Mouse (Mus musculus): Measurements from ENCODE around the gene Fgfr2. TPM values are rescaled to one million over a fixed set of nuclear protein-coding genes. Genes with fewer than 3 reads are reported as not detected.

Fgfr2 gene
- total and polyA plus RNA-seq, 2 experiments from 2014 or later: 17.1 to 47.6 TPM

DNA sequence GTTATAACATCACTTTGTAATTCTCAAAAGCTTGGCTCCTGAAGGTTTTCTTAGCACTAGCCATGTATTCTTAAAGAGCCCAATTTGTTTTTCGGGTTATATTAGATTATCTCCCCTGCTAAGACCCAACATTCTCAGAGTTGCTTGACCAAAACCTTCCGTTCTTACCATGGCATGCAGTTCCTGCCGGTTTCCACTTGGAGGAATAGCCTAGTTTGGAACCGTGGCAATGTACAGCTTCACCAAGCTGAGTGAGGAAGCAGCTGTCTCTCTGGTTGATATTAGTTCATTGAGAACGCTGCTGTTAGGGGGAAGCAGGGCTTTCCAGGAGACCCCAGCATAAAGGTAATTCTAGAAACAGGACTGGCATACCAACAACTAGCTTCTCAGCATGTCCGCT lies 1547.9 kb downstream of the Fgfr2 start:
- 83% methylated on average over 6 of the region's 6 CpGs for WGBS
- H3K9ac ChIP-seq: no peak overlapping the region
- no peak for ATAC-seq

DNA sequence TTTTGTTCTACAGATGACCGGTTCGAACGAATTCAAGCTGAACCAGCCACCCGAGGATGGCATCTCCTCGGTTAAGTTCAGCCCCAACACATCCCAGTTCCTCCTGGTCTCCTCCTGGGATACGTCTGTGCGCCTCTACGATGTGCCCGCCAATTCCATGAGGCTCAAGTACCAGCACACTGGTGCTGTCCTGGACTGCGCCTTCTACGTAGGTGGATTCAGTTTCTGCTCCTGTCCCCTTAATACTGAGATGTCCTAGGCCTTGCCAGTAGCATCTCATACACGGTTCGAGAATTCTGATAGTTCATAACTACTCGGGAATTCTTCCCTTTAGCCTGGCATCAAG lies 1562.5 kb downstream of the Fgfr2 start:
- H3K27me3 ChIP-seq (ENCODE audit: insufficient read depth, low read length): peaks cover 29% of the 10 kb centered on the region
- under 1% methylated on average over 14 of the region's 14 CpGs for WGBS
- H3K36me3 ChIP-seq (ENCODE audit: insufficient read depth): peaks cover 17% of the 10 kb centered on the region; the same call in 1 of the 2 replicates
- peak overlapping the region; percentile 84 for H3K4me3 ChIP-seq (ENCODE audit: low read depth, low read length)
- peaks cover 7% of the 10 kb centered on the region for H3K4me1 ChIP-seq (ENCODE audit: insufficient read depth)
- peak overlapping the region; percentile 64 for H3K4me2 ChIP-seq (ENCODE audit: low read depth)
- no peak for DNase-seq
- ATAC-seq: peak; percentile 34
- peak overlapping the region; percentile 94 for H3K27ac ChIP-seq (ENCODE audit: low read depth, low read length)
- peak overlapping the region; percentile 79 for H3K9ac ChIP-seq
- H3K9me3 ChIP-seq (ENCODE audit: low read length): no peaks in the 10 kb centered on the region
- no peak for TF ChIP-seq CTCF (IDR thresholded peaks at IDR 0.05; ENCODE audit: low read depth)

More for the DNA sequence above, 1547.9 kb downstream of the Fgfr2 start:
- Histone ChIP-seq H3K27me3 (ENCODE audit: insufficient read depth, low read length) (no peaks in the 10 kb centered on the region), H3K4me1 (ENCODE audit: insufficient read depth) (no peaks in the 10 kb centered on the region), H3K36me3 (ENCODE audit: insufficient read depth) (peaks cover 27% of the 10 kb centered on the region; the same call in 1 of the 2 replicates), H3K4me3 (ENCODE audit: low read depth, low read length) (no peak overlapping the region), H3K4me2 (ENCODE audit: low read depth) (no peak overlapping the region), H3K27ac (ENCODE audit: low read depth, low read length) (no peak overlapping the region), H3K9me3 (ENCODE audit: low read length) (no peaks in the 10 kb centered on the region)
- no peak for DNase-seq
- peak; percentile 30 for TF ChIP-seq CTCF (IDR thresholded peaks at IDR 0.05; ENCODE audit: low read depth)

DNA sequence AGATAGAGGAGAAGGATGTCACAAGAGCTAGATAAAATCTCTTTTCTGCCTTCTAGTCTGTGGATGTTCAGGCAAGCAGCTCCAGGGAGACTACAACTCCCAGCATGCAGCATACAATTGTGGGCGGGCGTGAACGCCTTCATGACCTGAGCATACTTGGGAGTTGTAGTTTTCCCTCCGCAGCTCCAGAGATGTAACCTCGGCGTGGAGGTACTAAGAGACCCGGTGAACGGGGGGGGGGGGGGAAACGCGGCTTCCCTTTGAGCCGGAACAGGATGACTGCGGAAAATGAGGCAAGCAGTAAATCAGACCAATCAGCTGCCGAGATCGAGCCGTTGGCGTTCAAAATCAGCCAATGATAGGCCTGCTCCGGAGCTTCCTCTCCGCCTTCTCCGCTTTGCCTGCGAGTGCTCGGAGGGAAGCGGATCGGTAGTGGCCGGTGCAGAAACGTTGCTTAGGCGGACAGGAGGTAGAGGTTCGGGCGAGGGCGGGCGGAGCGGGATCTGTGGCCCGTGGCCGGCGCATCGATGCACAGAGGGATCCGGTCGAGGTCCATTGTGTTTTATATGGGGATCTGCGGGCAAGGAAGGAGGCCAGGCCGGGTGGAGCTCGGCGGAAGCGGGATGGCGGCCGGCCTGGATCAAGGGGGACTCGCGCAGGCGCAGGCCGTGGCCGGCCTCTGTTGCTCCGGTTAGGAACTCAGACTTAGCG lies 1563.0 kb downstream of the Fgfr2 start, which contains the start of gene Bub3:
Bub3 (plus strand) TSS at position 237 of the 711 bp plus-strand sequence.
- Histone ChIP-seq H3K9ac (peak within 1 kb of the TSS; percentile 79), H3K27ac (ENCODE audit: low read depth, low read length) (peak within 1 kb of the TSS; percentile 94), H3K4me1 (ENCODE audit: insufficient read depth) (peaks cover 7% of the 10 kb centered on the region), H3K4me2 (ENCODE audit: low read depth) (peak within 1 kb of the TSS; percentile 64), H3K36me3 (ENCODE audit: insufficient read depth) (peaks cover 15% of the 10 kb centered on the region; the same call in 1 of the 2 replicates), H3K27me3 (ENCODE audit: insufficient read depth, low read length) (peaks cover 29% of the 10 kb centered on the region), H3K9me3 (ENCODE audit: low read length) (no peaks in the 10 kb centered on the region), H3K4me3 (ENCODE audit: low read depth, low read length) (peak within 1 kb of the TSS; percentile 84)
- DNase-seq (peak; percentile 97), ATAC-seq (peak; percentile 98)
- TF ChIP-seq CTCF (IDR thresholded peaks at IDR 0.05; ENCODE audit: low read depth): no peak
- 1% methylated on average over 45 of the region's 51 CpGs for WGBS

DNA sequence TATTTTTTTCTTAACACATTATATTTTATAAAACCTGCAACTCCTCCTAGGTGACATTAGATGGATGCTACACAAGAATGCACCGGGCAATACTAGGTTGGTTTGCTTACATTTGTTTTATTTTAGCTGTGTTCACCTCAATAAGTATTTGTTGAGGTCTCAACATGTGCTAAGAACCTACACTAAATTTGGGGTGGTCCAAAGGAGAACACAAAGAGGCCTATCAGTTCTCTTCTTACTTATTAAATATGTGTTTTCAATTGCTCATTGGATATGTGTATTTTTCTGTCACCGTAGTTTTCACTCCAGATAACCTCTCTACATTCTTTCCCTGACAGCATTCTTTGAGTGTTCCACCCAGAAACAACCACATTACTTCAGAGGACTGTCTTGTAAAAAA lies 1565.4 kb downstream of the Fgfr2 start:
- H3K4me2 ChIP-seq (ENCODE audit: low read depth): no peak overlapping the region
- H3K4me3 ChIP-seq (ENCODE audit: low read depth, low read length): no peak overlapping the region
- peaks cover 49% of the 10 kb centered on the region for H3K27me3 ChIP-seq (ENCODE audit: insufficient read depth, low read length)
- DNase-seq (peak; percentile 24), ATAC-seq (no peak)
- H3K9ac ChIP-seq: no peak overlapping the region
- peaks cover 7% of the 10 kb centered on the region for H3K4me1 ChIP-seq (ENCODE audit: insufficient read depth)
- no peak for TF ChIP-seq CTCF (IDR thresholded peaks at IDR 0.05; ENCODE audit: low read depth)
- H3K27ac ChIP-seq (ENCODE audit: low read depth, low read length): no peak overlapping the region
- peaks cover 6% of the 10 kb centered on the region; the same call in 1 of the 2 replicates for H3K36me3 ChIP-seq (ENCODE audit: insufficient read depth)
- H3K9me3 ChIP-seq (ENCODE audit: low read length): no peaks in the 10 kb centered on the region
- WGBS: 40% methylated on average over 2 of the region's 2 CpGs

DNA sequence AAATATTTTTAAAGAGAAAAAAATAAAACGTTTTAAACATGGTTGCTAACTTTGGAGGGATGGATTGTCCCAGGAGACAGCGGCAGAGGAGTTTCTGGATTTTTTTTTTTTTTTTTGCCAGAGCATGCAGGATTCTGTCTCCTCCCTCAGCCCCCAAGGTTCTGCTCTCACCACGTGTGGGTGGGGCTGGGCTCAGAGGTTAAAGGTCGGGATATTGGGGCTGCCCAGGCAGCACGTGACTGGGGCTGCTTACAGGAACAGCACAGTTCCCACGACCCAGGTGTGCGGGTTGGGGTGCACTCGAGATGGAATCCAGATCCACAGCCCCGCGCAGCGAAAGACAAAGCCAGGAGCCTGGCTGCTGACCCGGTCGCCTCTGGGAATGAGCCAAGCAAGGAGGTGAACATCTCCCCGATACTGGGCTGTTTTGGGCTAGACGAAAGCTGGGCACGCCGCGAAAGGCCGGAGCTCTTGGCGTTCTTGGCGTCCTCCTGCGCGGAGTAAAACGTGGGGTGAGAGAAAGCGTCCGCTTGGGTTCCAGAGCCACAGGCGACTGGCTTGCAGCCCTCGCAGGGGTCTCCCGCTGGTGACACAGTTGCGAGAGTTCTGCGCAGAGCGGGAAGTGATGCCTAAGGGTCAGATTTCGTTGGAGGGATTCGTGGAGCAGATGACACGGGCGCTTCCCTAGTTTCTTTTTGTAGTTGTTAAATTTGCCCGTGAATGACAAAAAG lies 1566.4 kb downstream of the Fgfr2 start:
- peaks cover 7% of the 10 kb centered on the region for H3K4me1 ChIP-seq (ENCODE audit: insufficient read depth)
- TF ChIP-seq CTCF (IDR thresholded peaks at IDR 0.05; ENCODE audit: low read depth): no peak
- H3K9me3 ChIP-seq (ENCODE audit: low read length): no peaks in the 10 kb centered on the region
- WGBS: 1% methylated on average over 37 of the region's 37 CpGs
- H3K27me3 ChIP-seq (ENCODE audit: insufficient read depth, low read length): peaks cover 53% of the 10 kb centered on the region
- no peak overlapping the region for H3K4me3 ChIP-seq (ENCODE audit: low read depth, low read length)
- H3K4me2 ChIP-seq (ENCODE audit: low read depth): no peak overlapping the region
- H3K27ac ChIP-seq (ENCODE audit: low read depth, low read length): no peak overlapping the region
- peak; percentile 68 for DNase-seq
- H3K36me3 ChIP-seq (ENCODE audit: insufficient read depth): no peaks in the 10 kb centered on the region
- no peak overlapping the region for H3K9ac ChIP-seq
- no peak for ATAC-seq

DNA sequence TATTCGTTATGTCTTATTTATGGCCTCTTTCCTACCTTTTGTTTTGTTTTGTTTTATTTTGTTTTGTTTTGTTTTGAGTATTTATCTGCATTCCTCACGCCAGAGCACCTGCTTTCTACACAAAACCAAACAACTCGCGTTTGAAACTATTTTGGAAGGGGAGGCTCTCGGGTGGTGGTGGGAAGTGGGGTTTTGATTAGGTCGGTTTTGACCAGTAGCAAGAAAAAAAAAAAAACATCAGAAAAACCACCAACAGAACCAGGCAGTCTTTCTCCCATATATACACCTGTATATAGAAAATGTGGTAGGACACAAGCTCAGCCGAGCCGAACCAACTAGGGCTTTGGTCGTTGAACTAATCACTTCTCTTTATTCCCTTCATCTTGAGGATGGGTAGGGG lies 1567.0 kb downstream of the Fgfr2 start:
- WGBS: under 1% methylated on average over 9 of the region's 9 CpGs
- no peak for ATAC-seq

More for the DNA sequence above, 1567.0 kb downstream of the Fgfr2 start:
- H3K27ac ChIP-seq (ENCODE audit: low read depth, low read length): no peak overlapping the region
- DNase-seq: no peak
- no peaks in the 10 kb centered on the region for H3K9me3 ChIP-seq (ENCODE audit: low read length)
- peaks cover 4% of the 10 kb centered on the region for H3K4me1 ChIP-seq (ENCODE audit: insufficient read depth)
- no peaks in the 10 kb centered on the region for H3K36me3 ChIP-seq (ENCODE audit: insufficient read depth)
- TF ChIP-seq CTCF (IDR thresholded peaks at IDR 0.05; ENCODE audit: low read depth): no peak
- H3K4me2 ChIP-seq (ENCODE audit: low read depth): no peak overlapping the region
- H3K4me3 ChIP-seq (ENCODE audit: low read depth, low read length): no peak overlapping the region
- H3K9ac ChIP-seq: no peak overlapping the region
- H3K27me3 ChIP-seq (ENCODE audit: insufficient read depth, low read length): peaks cover 59% of the 10 kb centered on the region

Data from forebrain, postnatal 0 days (tissue).